ENCODE assay signal across 7 mouse cellular contexts in the genomic region with DNA sequence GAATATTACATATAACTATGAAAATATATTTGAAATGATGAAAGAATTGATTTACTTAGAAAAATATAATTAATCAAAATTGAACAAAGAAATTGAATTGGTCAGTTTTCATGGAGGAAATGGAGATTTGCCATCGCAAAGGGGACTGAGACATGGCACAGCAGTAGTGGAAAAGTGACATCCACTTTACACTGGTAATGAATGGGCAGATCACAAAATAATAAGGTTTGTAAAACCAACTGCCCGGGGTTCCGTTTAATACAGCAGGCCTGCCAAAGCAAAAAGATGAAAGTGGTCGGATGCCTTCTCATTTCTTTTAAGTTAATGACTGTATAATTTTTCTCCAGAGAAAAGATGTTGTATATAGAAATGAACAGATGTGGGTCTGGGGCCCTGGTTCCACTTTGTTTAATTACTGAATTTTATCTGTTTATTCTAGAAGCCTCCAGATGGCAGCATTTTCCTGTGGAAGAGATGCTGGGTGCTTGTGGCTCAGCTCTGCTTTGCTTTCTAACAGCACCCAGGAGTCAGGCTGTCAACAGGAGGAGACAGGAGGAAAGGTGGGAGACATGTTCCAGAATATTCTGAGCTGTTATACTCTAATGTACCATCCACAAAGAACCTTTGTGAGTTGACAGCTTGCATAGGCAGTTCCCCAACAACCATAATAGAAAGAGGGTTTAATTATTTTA.
DNase-seq lines count a peak whose midpoint lies in the region; ATAC-seq and TF ChIP-seq lines count a peak whose summit lies in the region.

No protein-coding gene starts in this region.

- peak; percentile 81 for ATAC-seq in midbrain, embryonic 15.5 days (replicated peaks)

- H3K4me2 ChIP-seq in midbrain, embryonic 15.5 days, result no peak overlapping the region

- H3K27me3 ChIP-seq in E14TG2a.4 (ENCODE audit: insufficient read depth, low read length), result no peaks in the 10 kb centered on the region
- H3K27me3 ChIP-seq in hindbrain, embryonic 10.5 days (ENCODE audit: insufficient read depth, poor library complexity, severe bottlenecking), result no peaks in the 10 kb centered on the region
- no peaks in the 10 kb centered on the region for H3K27me3 ChIP-seq in midbrain, embryonic 15.5 days (replicated peaks)

- peak; percentile 25; the same call in 1 of the 2 replicates for TF ChIP-seq CTCF in E14TG2a.4 (conservative IDR thresholded peaks at IDR 0.05; ENCODE audit: low read length)

- peak; percentile 30 for DNase-seq in Muller cell, postnatal 12 days (ENCODE audit: inconsistent ontology term)
- DNase-seq in embryo, embryonic 10 days (ENCODE audit: low spot score), result peak; percentile 48
- peak; percentile 18 for DNase-seq in hindbrain, embryonic 10.5 days (ENCODE audit: low spot score)
- peak; percentile 26 for DNase-seq in layer of hippocampus, adult 9-10 months (ENCODE audit: low spot score)
- no peak for DNase-seq in spleen, postnatal 4 days (ENCODE audit: low spot score in 2 of 2)

- H3K27ac ChIP-seq in hindbrain, embryonic 10.5 days, result no peak overlapping the region
- no peak overlapping the region for H3K27ac ChIP-seq in midbrain, embryonic 15.5 days

- 79% methylated on average over 4 of the region's 4 CpGs for WGBS in hindbrain, embryonic 10.5 days
- 53% methylated on average over 4 of the region's 4 CpGs for WGBS in midbrain, embryonic 15.5 days

- no peak overlapping the region for H3K9ac ChIP-seq in midbrain, embryonic 15.5 days

- no peaks in the 10 kb centered on the region for H3K9me3 ChIP-seq in E14TG2a.4 (ENCODE audit: low read length)
- H3K9me3 ChIP-seq in hindbrain, embryonic 10.5 days, result no peaks in the 10 kb centered on the region
- no peaks in the 10 kb centered on the region for H3K9me3 ChIP-seq in midbrain, embryonic 15.5 days

- H3K4me3 ChIP-seq in E14TG2a.4 (replicated peaks; ENCODE audit: low read length), result no peak overlapping the region
- H3K4me3 ChIP-seq in hindbrain, embryonic 10.5 days, result no peak overlapping the region
- H3K4me3 ChIP-seq in midbrain, embryonic 15.5 days, result no peak overlapping the region

- H3K36me3 ChIP-seq in E14TG2a.4 (ENCODE audit: insufficient read depth, low read length), result no peaks in the 10 kb centered on the region
- H3K36me3 ChIP-seq in hindbrain, embryonic 10.5 days, result no peaks in the 10 kb centered on the region
- no peaks in the 10 kb centered on the region for H3K36me3 ChIP-seq in midbrain, embryonic 15.5 days (replicated peaks)

- no peaks in the 10 kb centered on the region for H3K4me1 ChIP-seq in E14TG2a.4 (replicated peaks; ENCODE audit: low read depth, low read length)
- no peaks in the 10 kb centered on the region for H3K4me1 ChIP-seq in hindbrain, embryonic 10.5 days (replicated peaks)
- H3K4me1 ChIP-seq in midbrain, embryonic 15.5 days, result no peaks in the 10 kb centered on the region

Comparison
In these comparisons a context has a peak if more than half of its experiments do, and no peak if none do; other contexts are left out.
1. DNase-seq: peak in Muller cell, postnatal 12 days (single experiment), embryo, embryonic 10 days (single experiment), hindbrain, embryonic 10.5 days (single experiment) and layer of hippocampus, adult 9-10 months (single experiment); none in spleen, postnatal 4 days (0 of 2).